Mouse (Mus musculus): ENCODE data around the gene Znhit3. TPM values are rescaled to one million over a fixed set of nuclear protein-coding genes. Genes with fewer than 3 reads are reported as not detected.

The Znhit3 gene
- polyA plus RNA-seq (2014; fragmentation: Nextera tagmentation; extraction: Ambion mirVana): 85.8 and 91.9 TPM in 2 replicates

DNA sequence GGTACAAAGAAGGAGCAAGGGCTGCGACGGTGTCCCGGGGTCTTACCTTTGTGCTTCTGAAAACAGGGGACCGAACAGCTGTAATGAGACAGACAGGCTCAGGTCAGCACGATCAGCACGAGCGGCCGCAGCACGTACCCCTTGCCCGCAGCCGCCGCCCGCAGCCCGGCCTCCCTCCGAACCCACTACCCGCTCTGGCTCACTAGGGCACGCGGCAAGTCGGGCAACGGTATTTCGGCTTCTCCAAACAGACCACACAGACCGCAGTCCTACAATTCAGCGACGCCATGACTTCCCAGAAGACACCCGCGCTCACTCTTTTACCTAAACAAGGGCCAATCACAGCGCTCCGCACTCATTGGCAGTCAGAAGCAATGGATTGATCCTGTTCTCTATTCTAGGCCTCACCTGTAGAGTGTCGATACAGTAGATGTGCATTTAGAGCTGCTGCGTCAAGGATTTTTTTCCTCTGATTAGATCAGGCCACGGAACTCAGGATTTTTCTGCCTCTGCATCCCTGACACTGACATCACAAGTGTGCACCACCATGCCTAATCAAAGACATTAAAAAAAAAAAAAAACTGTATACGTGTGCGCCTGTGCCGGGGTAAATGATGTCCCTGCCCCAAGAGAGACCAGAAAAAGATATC is at the start of gene Znhit3:
Znhit3 (minus strand) TSS at position 314 of the 650 bp plus-strand sequence.
- peak within 1 kb of the TSS; percentile 83 for H3K9ac ChIP-seq (ENCODE audit: low read depth, low read length)
- no peaks in the 10 kb centered on the region for H3K27me3 ChIP-seq (replicated peaks; ENCODE audit: control insufficient read depth, insufficient read depth, low read length)
- no peaks in the 10 kb centered on the region for H3K9me3 ChIP-seq (ENCODE audit: control insufficient read depth, low read length)
- H3K4me1 ChIP-seq (replicated peaks; ENCODE audit: control insufficient read depth, insufficient read depth, low read length): peaks cover 5% of the 10 kb centered on the region
- DNase-seq (ENCODE audit: low spot score) (peak; percentile 71), ATAC-seq (replicated peaks; ENCODE audit: low FRiP score) (peak; percentile 82)
- H3K4me3 ChIP-seq (ENCODE audit: low read depth, low read length): peak within 1 kb of the TSS; percentile 83
- H3K27ac ChIP-seq (ENCODE audit: low read depth, low read length): peak within 1 kb of the TSS; percentile 6; the same call in 1 of the 2 replicates
- H3K36me3 ChIP-seq (ENCODE audit: control insufficient read depth, insufficient read depth, low read length): peaks cover 8% of the 10 kb centered on the region
- 4% methylated on average over 34 of the region's 34 CpGs for WGBS
- H3K4me2 ChIP-seq: peak within 1 kb of the TSS; percentile 57

DNA sequence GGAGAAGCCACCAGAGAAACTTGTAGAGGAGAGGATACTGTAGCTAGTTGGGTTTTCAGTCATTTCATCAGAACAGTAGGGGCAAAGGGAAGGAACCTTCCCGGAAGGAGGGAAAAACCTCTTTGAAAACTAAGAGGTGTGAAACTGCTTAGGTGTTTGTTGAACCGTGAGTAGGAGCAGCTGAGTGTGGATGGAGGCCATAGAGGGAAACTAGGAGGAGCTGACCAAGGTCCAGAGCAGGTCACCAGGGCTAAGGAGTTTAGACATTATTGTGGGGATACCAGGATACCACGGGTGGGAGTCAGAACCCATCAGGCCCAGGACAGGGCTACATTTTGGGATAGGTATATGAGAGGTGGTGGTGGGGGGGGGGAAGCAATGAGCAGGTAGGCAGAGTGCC is 47.4 kb upstream of the Znhit3 start:
- H3K4me2 ChIP-seq: no peak overlapping the region
- peaks cover 20% of the 10 kb centered on the region for H3K27me3 ChIP-seq (replicated peaks; ENCODE audit: control insufficient read depth, insufficient read depth, low read length)
- no peak for ATAC-seq (replicated peaks; ENCODE audit: low FRiP score)
- no peak for DNase-seq (ENCODE audit: low spot score)
- no peaks in the 10 kb centered on the region for H3K36me3 ChIP-seq (ENCODE audit: control insufficient read depth, insufficient read depth, low read length)
- no peaks in the 10 kb centered on the region for H3K9me3 ChIP-seq (ENCODE audit: control insufficient read depth, low read length)
- H3K9ac ChIP-seq (ENCODE audit: low read depth, low read length): no peak overlapping the region
- WGBS: 75% methylated on average over 3 of the region's 3 CpGs
- H3K4me1 ChIP-seq (replicated peaks; ENCODE audit: control insufficient read depth, insufficient read depth, low read length): peaks cover 8% of the 10 kb centered on the region
- H3K4me3 ChIP-seq (ENCODE audit: low read depth, low read length): no peak overlapping the region
- H3K27ac ChIP-seq (ENCODE audit: low read depth, low read length): no peak overlapping the region

DNA sequence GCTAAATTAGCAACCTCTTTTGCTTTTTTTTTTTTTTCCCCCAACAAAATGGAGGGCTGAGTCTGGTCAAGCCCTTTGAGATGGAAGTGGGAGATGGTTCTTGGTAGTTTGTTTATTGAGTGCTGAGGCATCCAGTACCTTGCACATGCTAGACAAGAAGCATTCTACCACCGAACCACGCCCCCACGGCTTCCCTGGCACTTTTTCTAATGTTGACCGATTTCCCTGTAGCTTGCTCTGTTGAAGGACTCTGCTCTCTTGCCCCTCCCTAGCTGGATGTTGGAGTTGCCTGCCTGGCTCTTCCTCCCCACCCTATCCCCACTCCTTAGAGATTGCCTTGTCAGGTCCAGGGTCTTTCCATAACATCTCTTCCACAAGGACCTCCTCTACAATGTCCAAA is 46.4 kb upstream of the Znhit3 start:
- no peaks in the 10 kb centered on the region for H3K36me3 ChIP-seq (ENCODE audit: control insufficient read depth, insufficient read depth, low read length)
- H3K4me3 ChIP-seq (ENCODE audit: low read depth, low read length): no peak overlapping the region
- WGBS: 75% methylated on average over 4 of the region's 4 CpGs
- peaks cover 14% of the 10 kb centered on the region for H3K4me1 ChIP-seq (replicated peaks; ENCODE audit: control insufficient read depth, insufficient read depth, low read length)
- no peaks in the 10 kb centered on the region for H3K9me3 ChIP-seq (ENCODE audit: control insufficient read depth, low read length)
- no peak overlapping the region for H3K9ac ChIP-seq (ENCODE audit: low read depth, low read length)
- H3K27me3 ChIP-seq (replicated peaks; ENCODE audit: control insufficient read depth, insufficient read depth, low read length): peaks cover 30% of the 10 kb centered on the region
- H3K27ac ChIP-seq (ENCODE audit: low read depth, low read length): no peak overlapping the region
- no peak for DNase-seq (ENCODE audit: low spot score)
- H3K4me2 ChIP-seq: no peak overlapping the region
- no peak for ATAC-seq (replicated peaks; ENCODE audit: low FRiP score)

DNA sequence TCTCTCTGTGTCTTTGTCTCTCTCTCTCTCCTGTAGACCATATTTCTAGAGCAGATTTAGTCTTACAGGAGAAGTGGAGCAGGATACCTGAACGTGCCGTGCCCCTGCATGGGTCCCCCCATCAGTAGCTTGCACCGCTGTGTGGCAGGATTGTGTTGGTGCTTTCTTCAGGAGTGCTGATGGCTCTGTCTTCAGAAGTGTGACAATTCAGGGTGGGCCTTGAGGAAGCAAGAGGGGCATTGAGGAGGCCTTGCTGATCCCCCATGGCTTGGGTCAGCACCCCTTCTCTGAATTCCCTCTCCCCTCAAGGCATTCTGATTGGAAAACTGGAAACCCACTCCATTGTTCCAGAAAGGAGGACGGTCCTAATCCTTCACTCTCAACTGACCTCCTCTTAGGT is 45.4 kb upstream of the Znhit3 start:
- 86% methylated on average over 4 of the region's 4 CpGs for WGBS

DNA sequence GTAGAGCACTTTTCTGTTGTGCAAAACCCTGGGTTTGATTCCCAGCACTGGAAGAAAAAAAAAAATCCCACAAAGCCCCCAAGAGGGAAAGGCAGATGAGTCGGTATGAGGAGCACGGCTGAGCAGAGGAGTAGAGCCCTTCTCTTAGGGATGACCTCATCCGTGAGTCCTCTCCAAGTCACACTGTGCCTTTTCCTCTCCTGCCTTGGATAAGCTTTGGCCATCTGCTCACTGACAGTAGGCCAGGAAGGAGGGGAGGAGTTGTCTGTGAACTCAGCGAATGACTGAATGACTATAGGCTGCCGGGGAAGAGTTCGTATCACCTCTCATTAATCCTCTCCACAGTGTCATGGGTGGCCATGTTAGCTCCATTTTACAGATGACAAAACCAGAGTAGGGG is 44.6 kb upstream of the Znhit3 start:
- DNase-seq (ENCODE audit: low spot score): no peak
- no peaks in the 10 kb centered on the region for H3K36me3 ChIP-seq (ENCODE audit: control insufficient read depth, insufficient read depth, low read length)
- ATAC-seq (replicated peaks; ENCODE audit: low FRiP score): no peak
- 55% methylated on average over 6 of the region's 6 CpGs for WGBS
- peaks cover 8% of the 10 kb centered on the region for H3K4me1 ChIP-seq (replicated peaks; ENCODE audit: control insufficient read depth, insufficient read depth, low read length)
- no peak overlapping the region for H3K27ac ChIP-seq (ENCODE audit: low read depth, low read length)
- peaks cover 46% of the 10 kb centered on the region for H3K27me3 ChIP-seq (replicated peaks; ENCODE audit: control insufficient read depth, insufficient read depth, low read length)
- H3K4me3 ChIP-seq (ENCODE audit: low read depth, low read length): no peak overlapping the region
- H3K9me3 ChIP-seq (ENCODE audit: control insufficient read depth, low read length): no peaks in the 10 kb centered on the region
- H3K4me2 ChIP-seq: no peak overlapping the region
- H3K9ac ChIP-seq (ENCODE audit: low read depth, low read length): no peak overlapping the region

More for the DNA sequence above, 45.4 kb upstream of the Znhit3 start:
- Histone ChIP-seq H3K27me3 (replicated peaks; ENCODE audit: control insufficient read depth, insufficient read depth, low read length) (peaks cover 39% of the 10 kb centered on the region), H3K9me3 (ENCODE audit: control insufficient read depth, low read length) (no peaks in the 10 kb centered on the region), H3K4me2 (no peak overlapping the region), H3K36me3 (ENCODE audit: control insufficient read depth, insufficient read depth, low read length) (no peaks in the 10 kb centered on the region), H3K9ac (ENCODE audit: low read depth, low read length) (no peak overlapping the region), H3K27ac (ENCODE audit: low read depth, low read length) (no peak overlapping the region), H3K4me3 (ENCODE audit: low read depth, low read length) (no peak overlapping the region), H3K4me1 (replicated peaks; ENCODE audit: control insufficient read depth, insufficient read depth, low read length) (peaks cover 8% of the 10 kb centered on the region)
- DNase-seq (ENCODE audit: low spot score) (no peak), ATAC-seq (replicated peaks; ENCODE audit: low FRiP score) (no peak)

DNA sequence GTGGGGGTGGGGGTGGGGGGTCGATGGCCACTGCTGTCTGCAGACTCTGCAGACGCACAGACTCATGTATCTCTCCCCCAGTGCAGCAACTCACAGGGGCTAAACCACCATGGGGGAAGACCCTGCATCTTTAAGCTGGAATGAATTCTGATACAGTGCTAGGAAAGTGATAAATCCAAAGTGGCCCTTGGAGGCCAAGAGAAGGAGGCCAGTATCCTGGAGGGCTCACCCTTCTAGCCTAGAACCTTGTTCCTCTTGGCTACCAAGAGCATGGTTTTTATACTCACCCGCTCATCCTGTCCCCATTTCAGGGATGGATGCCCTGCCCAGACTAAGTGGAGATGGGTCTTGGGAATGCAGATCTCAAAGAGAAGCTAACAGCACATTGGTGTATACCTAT is 44.1 kb upstream of the Znhit3 start:
- WGBS: 33% methylated on average over 3 of the region's 3 CpGs
- Histone ChIP-seq H3K4me3 (ENCODE audit: low read depth, low read length) (no peak overlapping the region), H3K36me3 (ENCODE audit: control insufficient read depth, insufficient read depth, low read length) (no peaks in the 10 kb centered on the region), H3K9me3 (ENCODE audit: control insufficient read depth, low read length) (no peaks in the 10 kb centered on the region), H3K4me1 (replicated peaks; ENCODE audit: control insufficient read depth, insufficient read depth, low read length) (peaks cover 8% of the 10 kb centered on the region), H3K4me2 (no peak overlapping the region), H3K27ac (ENCODE audit: low read depth, low read length) (no peak overlapping the region), H3K27me3 (replicated peaks; ENCODE audit: control insufficient read depth, insufficient read depth, low read length) (peaks cover 46% of the 10 kb centered on the region), H3K9ac (ENCODE audit: low read depth, low read length) (no peak overlapping the region)
- ATAC-seq (replicated peaks; ENCODE audit: low FRiP score) (no peak), DNase-seq (ENCODE audit: low spot score) (no peak)

DNA sequence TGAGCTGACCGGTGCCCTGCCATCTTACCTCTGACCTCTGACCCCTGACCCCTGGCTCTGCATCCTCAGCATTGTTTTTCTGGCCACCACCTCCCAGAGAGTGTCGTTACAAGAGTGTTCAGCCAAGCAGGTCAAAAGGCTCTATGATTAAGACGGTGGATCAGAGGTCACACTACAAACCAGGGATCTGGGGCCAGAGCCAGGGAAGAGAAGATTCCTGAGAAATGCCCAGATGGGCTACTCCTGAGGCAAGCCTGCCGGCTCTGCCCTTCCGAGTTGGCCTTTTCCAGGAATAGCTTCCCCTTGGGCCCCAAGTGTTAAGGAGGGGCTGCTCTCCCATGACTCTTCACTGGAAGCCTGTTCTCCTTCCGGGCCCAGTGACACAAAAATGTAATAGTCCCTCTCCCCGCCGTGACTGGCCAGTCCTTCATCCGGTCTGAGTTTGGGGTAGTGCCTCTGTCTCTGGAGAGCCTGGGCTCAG is 43.6 kb upstream of the Znhit3 start:
- Histone ChIP-seq H3K27ac (ENCODE audit: low read depth, low read length) (no peak overlapping the region), H3K4me1 (replicated peaks; ENCODE audit: control insufficient read depth, insufficient read depth, low read length) (peaks cover 8% of the 10 kb centered on the region), H3K4me3 (ENCODE audit: low read depth, low read length) (no peak overlapping the region), H3K27me3 (replicated peaks; ENCODE audit: control insufficient read depth, insufficient read depth, low read length) (peaks cover 46% of the 10 kb centered on the region), H3K9ac (ENCODE audit: low read depth, low read length) (no peak overlapping the region), H3K36me3 (ENCODE audit: control insufficient read depth, insufficient read depth, low read length) (no peaks in the 10 kb centered on the region), H3K4me2 (no peak overlapping the region), H3K9me3 (ENCODE audit: control insufficient read depth, low read length) (no peaks in the 10 kb centered on the region)
- 8% methylated on average over 9 of the region's 9 CpGs for WGBS
- DNase-seq (ENCODE audit: low spot score) (no peak), ATAC-seq (replicated peaks; ENCODE audit: low FRiP score) (no peak)

DNA sequence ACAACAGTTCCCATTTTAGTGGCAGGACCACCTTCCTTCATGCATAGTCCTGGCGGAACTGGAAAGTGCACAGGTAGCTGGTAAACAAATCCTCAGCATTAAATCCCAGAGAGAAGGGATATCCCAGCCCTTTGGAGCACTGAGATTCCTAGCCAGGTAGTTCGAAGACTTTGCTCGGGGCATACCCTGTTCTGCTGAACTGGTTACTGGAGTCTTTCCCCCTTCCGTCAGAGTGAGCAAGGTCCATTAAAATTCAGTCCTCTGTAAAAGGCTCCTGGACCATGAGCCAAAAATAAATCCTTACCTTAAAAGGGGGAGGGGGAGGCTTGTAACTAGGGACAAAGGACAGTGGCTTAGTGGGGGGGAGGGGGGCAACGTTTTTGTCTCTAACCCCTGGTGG is 43.0 kb upstream of the Znhit3 start:
- Histone ChIP-seq H3K4me1 (replicated peaks; ENCODE audit: control insufficient read depth, insufficient read depth, low read length) (peaks cover 8% of the 10 kb centered on the region), H3K9me3 (ENCODE audit: control insufficient read depth, low read length) (no peaks in the 10 kb centered on the region), H3K9ac (ENCODE audit: low read depth, low read length) (no peak overlapping the region), H3K27me3 (replicated peaks; ENCODE audit: control insufficient read depth, insufficient read depth, low read length) (peaks cover 49% of the 10 kb centered on the region), H3K36me3 (ENCODE audit: control insufficient read depth, insufficient read depth, low read length) (no peaks in the 10 kb centered on the region), H3K4me2 (0 out of 2 replicates have a peak overlapping the region, but pooled peaks have one; percentile 6), H3K27ac (ENCODE audit: low read depth, low read length) (no peak overlapping the region), H3K4me3 (ENCODE audit: low read depth, low read length) (no peak overlapping the region)
- ATAC-seq (replicated peaks; ENCODE audit: low FRiP score): no peak
- WGBS: 28% methylated on average over 5 of the region's 5 CpGs
- no peak for DNase-seq (ENCODE audit: low spot score)

DNA sequence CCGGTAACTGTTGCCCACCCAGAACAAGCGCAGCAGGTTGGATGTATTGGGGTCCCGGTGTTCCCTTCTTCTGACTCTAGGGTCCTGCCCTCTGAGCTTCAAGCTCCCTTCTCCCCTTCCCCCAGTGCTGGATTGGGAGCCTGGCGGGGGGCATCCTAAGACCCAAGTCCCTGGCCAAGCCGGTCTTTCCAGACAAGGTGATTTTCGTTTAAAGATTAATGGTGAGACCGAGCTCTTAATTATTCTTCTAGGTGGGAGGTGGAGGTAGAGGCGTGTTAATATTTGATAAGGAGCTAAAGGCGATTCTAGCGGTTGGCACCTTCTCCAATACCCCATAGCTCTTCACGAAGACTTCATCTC is 42.1 kb upstream of the Znhit3 start:
- DNase-seq (ENCODE audit: low spot score): no peak
- no peaks in the 10 kb centered on the region for H3K9me3 ChIP-seq (ENCODE audit: control insufficient read depth, low read length)
- H3K27ac ChIP-seq (ENCODE audit: low read depth, low read length): no peak overlapping the region
- 2% methylated on average over 11 of the region's 11 CpGs for WGBS
- ATAC-seq (replicated peaks; ENCODE audit: low FRiP score): no peak
- peak overlapping the region; percentile 62 for H3K4me2 ChIP-seq
- peak overlapping the region; percentile 35 for H3K4me3 ChIP-seq (ENCODE audit: low read depth, low read length)
- H3K36me3 ChIP-seq (ENCODE audit: control insufficient read depth, insufficient read depth, low read length): no peaks in the 10 kb centered on the region
- H3K4me1 ChIP-seq (replicated peaks; ENCODE audit: control insufficient read depth, insufficient read depth, low read length): peaks cover 8% of the 10 kb centered on the region
- H3K9ac ChIP-seq (ENCODE audit: low read depth, low read length): no peak overlapping the region
- H3K27me3 ChIP-seq (replicated peaks; ENCODE audit: control insufficient read depth, insufficient read depth, low read length): peaks cover 49% of the 10 kb centered on the region

Data from liver, embryonic 11.5 days (tissue).